Mouse (Mus musculus) heart, adult 2 months (tissue): ENCODE data around the gene Tmem82.

Experiments used
- CTCF ChIP-seq: fragments of 200-600 bp; IDR thresholded peaks from 2 replicates; pipeline ENCODE4 v1.8.1; 2022; ENCODE audit warnings: antibody characterized with exemption, mild to moderate bottlenecking, moderate library complexity
- EP300 ChIP-seq: fragments of 200-500 bp; IDR thresholded peaks from 2 replicates; pipeline ENCODE4 v1.6.1; 2011; ENCODE audit warnings: low read depth, low read length, control low read depth; ENCODE audit not compliant: insufficient read depth
- POLR2A ChIP-seq: fragments of 200-500 bp; IDR thresholded peaks from 2 replicates; pipeline ENCODE4 v1.6.1; 2011; ENCODE audit warnings: mild to moderate bottlenecking, low read depth, low read length, control low read depth; ENCODE audit not compliant: insufficient read depth

DNA sequence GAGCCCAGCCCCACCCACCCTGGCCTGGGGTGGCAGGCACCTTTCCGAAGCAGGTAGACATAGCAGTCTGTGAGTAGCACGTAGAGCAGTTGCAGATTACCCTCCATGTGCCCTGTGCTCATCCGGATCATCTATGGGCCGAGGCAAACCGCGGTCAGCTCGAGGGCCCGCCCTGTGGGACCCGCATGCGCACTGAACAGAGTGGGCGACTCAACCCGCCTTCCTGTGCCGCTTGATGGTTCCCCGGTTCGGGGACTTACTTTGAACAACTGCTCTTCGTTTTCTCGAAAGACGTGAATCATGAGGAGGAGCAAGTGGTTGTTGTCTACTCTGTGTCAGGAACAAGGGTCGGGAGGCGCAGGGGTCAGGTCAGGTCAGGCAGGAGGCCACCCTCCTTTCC, 12.8 kb upstream of the Tmem82 start:
- TF ChIP-seq CTCF = no peak
- no peak for TF ChIP-seq POLR2A
- no peak for TF ChIP-seq EP300
